Mouse (Mus musculus) heart, postnatal 10 days (tissue): ENCODE results near the gene Gm42742. TPM values are rescaled to one million over a fixed set of nuclear protein-coding genes. Genes with fewer than 3 reads are reported as not detected.

Experiments used
- DNase-seq, 2 experiments: peaks; one replicate each; pipeline ENCODE4 v3.0.0; 2021
- intact Hi-C: fragments of 180-260 bp; cut with DNase I; formaldehyde crosslinking; loops from one replicate; pipeline ENCODE4 v1.15.1; 2025
- total RNA-seq, 2 experiments: library from RNA; stranded (reverse); gene quantifications; 2 replicates each; pipeline ENCODE4 v1.2.3; 2021

Gene Gm42742
- total RNA-seq, 2 experiments from 2014 or later = 19.0 to 27.2 TPM

GRCm38 (mm10) chr7:127008239-127009019, 12.5 kb downstream of the Gm42742 start:
- intact Hi-C loops = no loop called here

GRCm38 (mm10) chr7:127007313-127008024, 13.4 kb downstream of the Gm42742 start:
- intact Hi-C loops = no loop called here
- DNase-seq = no peak

More at GRCm38 (mm10) chr7:127008239-127009019, 12.5 kb downstream of the Gm42742 start:
- peak; percentile 86 for DNase-seq

GRCm38 (mm10) chr7:127004122-127004875, 16.6 kb downstream of the Gm42742 start:
- DNase-seq = no peak
- intact Hi-C loops = no loop called here

- DNase-seq = no peak
These were observed 17.3 kb downstream of the Gm42742 start for GRCm38 (mm10) chr7:127003620-127004019.

GRCm38 (mm10) chr7:126999568-126999967, 21.3 kb downstream of the Gm42742 start:
- no peak for DNase-seq
- intact Hi-C loops = no loop called here

More at GRCm38 (mm10) chr7:127003620-127004019, 17.3 kb downstream of the Gm42742 start:
- intact Hi-C loops = no loop called here

- no peak for DNase-seq
- intact Hi-C loops = no loop called here
These were observed 24.4 kb downstream of the Gm42742 start for GRCm38 (mm10) chr7:126996449-126996848.

GRCm38 (mm10) chr7:126988816-126989215, 32.1 kb downstream of the Gm42742 start:
- DNase-seq = no peak
- intact Hi-C loops = no loop called here

GRCm38 (mm10) chr7:126986319-126986718, 34.6 kb downstream of the Gm42742 start:
- intact Hi-C loops = loop anchor here (2.0 kb wide), 1 partner anchor 118 kb away; no protein-coding TSS in a partner anchor
- peak; percentile 62 to 68 for DNase-seq

GRCm38 (mm10) chr7:126984667-126985444, 36.0 kb downstream of the Gm42742 start:
- no peak for DNase-seq
- intact Hi-C loops = no loop called here

GRCm38 (mm10) chr7:126983113-126983512, 37.8 kb downstream of the Gm42742 start:
- intact Hi-C loops = no loop called here

GRCm38 (mm10) chr7:126982054-126982453, 38.8 kb downstream of the Gm42742 start:
- DNase-seq = no peak
- intact Hi-C loops = no loop called here

More at GRCm38 (mm10) chr7:126983113-126983512, 37.8 kb downstream of the Gm42742 start:
- no peak for DNase-seq

GRCm38 (mm10) chr7:126981601-126982000, 39.3 kb downstream of the Gm42742 start:
- intact Hi-C loops = no loop called here
- no peak for DNase-seq

- no peak for DNase-seq
These were observed 42.1 kb downstream of the Gm42742 start for GRCm38 (mm10) chr7:126978841-126979240.

GRCm38 (mm10) chr7:126976878-126977459, 43.9 kb downstream of the Gm42742 start:
- intact Hi-C loops = no loop called here
- peak in 1 of 2 experiments; percentile 13 for DNase-seq

More at GRCm38 (mm10) chr7:126978841-126979240, 42.1 kb downstream of the Gm42742 start:
- intact Hi-C loops = no loop called here

- peak; percentile 97 to 99 for DNase-seq
- intact Hi-C loops = loop anchor here (2.0 kb wide), 2 partner anchors 25 to 41 kb away; partner anchors contain the start of genes Pagr1a, Pagr1b and Sez6l2
These were observed 44.7 kb downstream of the Gm42742 start, which contains the start of gene Cdiptos for GRCm38 (mm10) chr7:126975950-126976866. Gene Cdiptos, minus strand, starts transcription at chr7:126976098.

GRCm38 (mm10) chr7:126975893-126975949, 45.2 kb downstream of the Gm42742 start, which contains the start of gene Cdipt:
Gene Cdipt, plus strand, starts transcription at chr7:126975914.
- intact Hi-C loops = loop anchor here (2.0 kb wide), 2 partner anchors 25 to 41 kb away; partner anchors contain the start of genes Pagr1a, Pagr1b and Sez6l2
- DNase-seq = no peak

GRCm38 (mm10) chr7:126975493-126975892, 45.4 kb downstream of the Gm42742 start:
- DNase-seq = no peak
- intact Hi-C loops = loop anchor here (2.0 kb wide), 2 partner anchors 25 to 41 kb away; partner anchors contain the start of genes Pagr1a, Pagr1b and Sez6l2

GRCm38 (mm10) chr7:126967361-126967760, 53.5 kb downstream of the Gm42742 start:
- DNase-seq = no peak
- intact Hi-C loops = no loop called here

GRCm38 (mm10) chr7:126965568-126965967, 55.3 kb downstream of the Gm42742 start:
- DNase-seq = no peak
- intact Hi-C loops = no loop called here
